Mouse (Mus musculus) liver, embryonic 13.5 days (tissue): ENCODE results near the gene Crim1. TPM values are rescaled to one million over a fixed set of nuclear protein-coding genes. Genes with fewer than 3 reads are reported as not detected.
A peak's percentile ranks its signal among the peaks of the same experiment; 100 is the strongest.

Experiments used
- ATAC-seq: fragments of 200-750 bp; cut with Nextera tagmentation; 2 replicates; pipeline ENCODE4 v1.8.0; 2017; ENCODE audit warnings: low read depth, mild to moderate bottlenecking, moderate number of reproducible peaks, moderate library complexity
- DNase-seq: peaks from one replicate; pipeline ENCODE4 v3.0.0; 2022
- H3K27ac ChIP-seq: fragments of 300-500 bp; sonication (generic); 2 replicates; pipeline ENCODE4 v1.5.1; 2015; ENCODE audit warnings: moderate library complexity, mild to moderate bottlenecking, inconsistent platforms
- H3K27me3 ChIP-seq: fragments of 300-500 bp; sonication (generic); 2 replicates; pipeline ENCODE4 v1.6.1; 2015; ENCODE audit warnings: mild to moderate bottlenecking, inconsistent platforms
- H3K36me3 ChIP-seq: fragments of 300-500 bp; sonication (generic); 2 replicates; pipeline ENCODE4 v1.6.1; 2015; ENCODE audit warnings: mild to moderate bottlenecking, inconsistent platforms
- H3K4me1 ChIP-seq: fragments of 300-500 bp; sonication (generic); replicated peaks from 2 replicates; pipeline ENCODE4 v1.6.1; 2015; ENCODE audit warnings: inconsistent platforms
- H3K4me2 ChIP-seq: fragments of 300-500 bp; sonication (generic); 2 replicates; pipeline ENCODE4 v1.6.1; 2015; ENCODE audit warnings: inconsistent platforms, mild to moderate bottlenecking, moderate library complexity
- H3K4me3 ChIP-seq: fragments of 300-500 bp; sonication (generic); replicated peaks from 2 replicates; pipeline ENCODE4 v1.5.1; 2015; ENCODE audit warnings: mild to moderate bottlenecking, inconsistent platforms
- H3K9ac ChIP-seq: fragments of 300-500 bp; sonication (generic); 2 replicates; pipeline ENCODE4 v1.6.1; 2015; ENCODE audit warnings: mild to moderate bottlenecking, inconsistent platforms
- H3K9me3 ChIP-seq: fragments of 300-500 bp; sonication (generic); replicated peaks from 2 replicates; pipeline ENCODE4 v1.6.1; 2016; ENCODE audit warnings: inconsistent platforms
- WGBS: fragments of 180-500 bp; shearing (Covaris S2); methylation state at CpG from one replicate; pipeline ENCODE4 v1.1.7; 2015; ENCODE audit not compliant: insufficient replicate concordance; 5-methylcytosine and 5-hydroxymethylcytosine counted together
- polyA plus RNA-seq: library from polyadenylated mRNA; unstranded; fragments of >200 nt; fragmentation: Nextera tagmentation; extraction: Ambion mirVana; gene quantifications from 2 replicates; pipeline ENCODE4 v1.2.1, GENCODE M21; 2015

Crim1 gene
- polyA plus RNA-seq, 1 experiment from 2014 or later: 0.56 TPM

DNA sequence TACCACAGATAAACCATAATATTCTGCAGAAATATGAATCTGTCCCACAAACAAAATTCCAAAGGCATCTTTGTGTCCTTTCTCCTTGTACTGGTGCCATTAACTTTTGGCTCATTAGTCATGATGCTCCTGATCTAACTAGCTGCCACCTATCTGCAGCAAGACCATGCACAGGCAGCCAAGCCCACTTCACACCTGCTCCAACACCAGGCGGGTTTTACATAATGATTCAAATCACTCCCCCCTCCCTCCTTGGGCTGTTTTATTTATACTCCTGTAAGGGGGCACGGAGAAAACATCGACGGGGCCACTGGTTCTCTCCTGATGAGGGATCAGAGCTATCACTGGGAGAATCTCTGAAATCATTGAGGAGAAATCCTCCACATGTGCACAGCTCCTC, 1.2 kb upstream of the Crim1 start:
- H3K9ac ChIP-seq: no peak overlapping the region
- no peak overlapping the region for H3K4me3 ChIP-seq

DNA sequence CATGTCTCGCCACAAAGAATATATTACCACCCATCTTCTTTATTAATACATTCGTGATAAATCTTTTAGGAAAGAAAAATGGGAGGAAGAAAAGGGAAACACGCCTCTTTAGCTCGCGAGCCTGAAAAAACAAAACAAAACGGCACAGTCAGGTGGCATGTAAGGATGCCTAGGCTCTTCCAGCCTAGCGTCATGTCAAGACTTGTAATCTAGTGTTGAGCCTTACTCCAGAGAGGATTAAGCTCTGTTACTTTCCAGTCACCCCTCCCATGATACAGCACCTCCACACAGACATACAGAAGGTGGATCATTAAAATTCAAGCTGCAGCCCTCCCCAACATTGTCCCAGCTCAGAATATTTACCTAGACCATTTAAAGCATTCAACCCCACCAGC, 820 bp upstream of the Crim1 start:
- Histone ChIP-seq H3K36me3 (no peaks in the 10 kb centered on the region), H3K9ac (no peak overlapping the region), H3K9me3 (no peaks in the 10 kb centered on the region), H3K4me1 (peaks cover 33% of the 10 kb centered on the region), H3K27ac (no peak overlapping the region), H3K4me2 (peak overlapping the region; percentile 97), H3K4me3 (peak overlapping the region; percentile 71), H3K27me3 (peaks cover 52% of the 10 kb centered on the region)
- DNase-seq (no peak), ATAC-seq (no peak)
- WGBS: 16% methylated on average over 7 of the region's 7 CpGs

More for the DNA sequence above, 1.2 kb upstream of the Crim1 start:
- peaks cover 48% of the 10 kb centered on the region for H3K27me3 ChIP-seq
- ATAC-seq: no peak
- no peaks in the 10 kb centered on the region for H3K9me3 ChIP-seq
- 20% methylated on average over 4 of the region's 4 CpGs for WGBS
- DNase-seq: no peak
- peaks cover 33% of the 10 kb centered on the region for H3K4me1 ChIP-seq
- H3K27ac ChIP-seq: no peak overlapping the region
- no peaks in the 10 kb centered on the region for H3K36me3 ChIP-seq
- peak overlapping the region; percentile 97; the same call in 1 of the 2 replicates for H3K4me2 ChIP-seq

DNA sequence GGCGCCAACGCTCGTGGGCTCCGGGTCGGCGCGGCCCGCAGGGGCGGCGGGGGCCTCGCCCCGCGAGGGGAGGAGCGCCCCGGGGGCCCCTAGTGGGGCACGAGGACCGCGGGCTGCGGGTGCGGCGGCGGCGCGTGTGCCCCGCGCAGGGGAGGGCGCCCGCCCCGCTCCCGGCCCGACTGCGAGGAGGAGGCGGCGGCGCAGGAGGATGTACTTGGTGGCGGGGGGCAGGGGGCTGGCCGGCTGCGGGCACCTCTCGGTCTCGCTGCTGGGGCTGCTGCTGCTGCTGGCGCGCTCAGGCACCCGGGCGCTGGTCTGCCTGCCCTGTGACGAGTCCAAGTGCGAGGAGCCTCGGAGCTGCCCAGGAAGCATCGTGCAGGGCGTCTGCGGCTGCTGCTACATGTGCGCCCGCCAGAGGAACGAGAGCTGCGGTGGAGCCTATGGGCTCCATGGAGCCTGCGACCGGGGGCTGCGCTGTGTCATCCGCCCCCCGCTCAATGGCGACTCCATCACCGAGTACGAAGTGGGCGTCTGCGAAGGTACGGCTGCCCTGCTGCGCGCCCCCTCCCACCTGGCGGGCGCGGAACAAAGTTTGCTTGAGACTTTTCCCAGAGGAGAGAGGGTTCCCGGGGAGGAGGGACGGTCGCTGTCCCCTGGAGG, 643 bp downstream of the Crim1 start:
- H3K4me3 ChIP-seq: peak overlapping the region; percentile 71
- peaks cover 37% of the 10 kb centered on the region for H3K4me1 ChIP-seq
- H3K4me2 ChIP-seq: peak overlapping the region; percentile 97
- peak overlapping the region; percentile 74 for H3K9ac ChIP-seq
- DNase-seq (peak; percentile 29), ATAC-seq (peak; percentile 58)
- WGBS: under 1% methylated on average over 52 of the region's 73 CpGs
- no peaks in the 10 kb centered on the region for H3K9me3 ChIP-seq
- peak overlapping the region; percentile 67 for H3K27ac ChIP-seq
- peaks cover 52% of the 10 kb centered on the region for H3K27me3 ChIP-seq
- H3K36me3 ChIP-seq: no peaks in the 10 kb centered on the region

DNA sequence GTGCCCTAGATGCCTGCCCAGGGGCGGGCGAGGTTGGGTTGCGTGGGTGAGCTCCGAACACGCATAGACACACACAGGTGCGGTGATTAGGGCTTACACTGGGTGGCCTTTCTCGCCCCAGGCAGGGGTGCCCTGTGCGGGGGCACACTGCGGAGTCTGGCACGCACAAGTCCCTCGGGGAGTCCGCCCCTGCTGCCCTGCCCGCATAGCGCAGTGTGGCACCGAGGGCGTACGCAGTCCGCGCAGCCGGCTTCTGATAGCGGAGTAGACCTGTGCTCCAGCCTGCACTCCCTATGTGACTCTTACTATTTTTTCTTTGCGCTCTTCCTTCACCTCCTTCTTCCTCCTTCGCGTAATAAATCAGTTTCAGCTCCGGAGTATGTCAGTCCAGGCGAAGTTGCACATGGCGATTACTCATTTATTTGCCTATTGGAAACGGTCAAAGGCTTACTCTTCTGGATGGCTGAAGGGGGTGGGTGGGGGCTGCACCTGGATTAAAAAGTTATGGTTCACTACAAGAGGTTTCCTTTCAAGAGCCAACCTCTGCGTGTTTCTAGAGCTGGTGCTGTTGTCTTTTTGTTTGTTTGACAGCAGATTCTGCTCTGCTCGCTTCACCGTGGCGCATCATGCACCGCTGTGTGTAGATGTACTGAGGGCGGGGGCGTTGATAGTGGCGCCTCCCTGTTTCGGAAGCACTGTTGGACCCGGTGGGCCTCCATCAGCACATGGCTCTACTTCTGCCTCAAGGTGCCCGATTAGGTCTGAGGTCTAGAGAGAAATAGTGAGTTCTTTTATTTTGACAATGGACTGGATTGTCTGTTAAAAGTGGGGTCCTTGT, 1.4 kb downstream of the Crim1 start:
- WGBS: under 1% methylated on average over 39 of the region's 39 CpGs
- H3K27me3 ChIP-seq: peaks cover 52% of the 10 kb centered on the region
- peak; percentile 34 for DNase-seq
- H3K27ac ChIP-seq: no peak overlapping the region
- H3K9ac ChIP-seq: peak overlapping the region; percentile 74
- H3K4me3 ChIP-seq: peak overlapping the region; percentile 71
- peaks cover 40% of the 10 kb centered on the region for H3K4me1 ChIP-seq
- H3K4me2 ChIP-seq: peak overlapping the region; percentile 97
- peak; percentile 61 for ATAC-seq
- no peaks in the 10 kb centered on the region for H3K36me3 ChIP-seq
- no peaks in the 10 kb centered on the region for H3K9me3 ChIP-seq

DNA sequence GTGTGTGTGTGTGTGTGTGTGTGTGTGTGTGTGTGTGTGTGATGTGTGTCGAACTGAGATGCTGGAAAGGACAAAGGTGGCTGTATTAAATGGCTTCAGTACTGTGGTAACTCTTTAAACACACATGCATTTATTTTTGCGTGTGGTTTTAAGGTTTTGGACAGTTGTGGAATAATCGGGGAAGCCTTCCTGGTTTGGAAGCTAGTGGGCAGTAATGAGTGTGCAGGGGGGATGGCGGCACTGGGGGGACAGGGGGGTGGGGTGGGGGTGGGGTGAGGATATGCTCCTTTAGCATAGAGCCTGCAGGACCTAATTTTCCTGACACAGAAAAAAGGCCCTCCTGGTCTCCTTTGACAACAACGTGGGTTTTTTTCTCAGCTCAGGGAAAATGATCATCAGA, 2.2 kb downstream of the Crim1 start:
- DNase-seq (no peak), ATAC-seq (no peak)
- Histone ChIP-seq H3K9me3 (no peaks in the 10 kb centered on the region), H3K36me3 (no peaks in the 10 kb centered on the region), H3K9ac (no peak overlapping the region; the same call in 1 of the 2 replicates), H3K4me3 (peak overlapping the region; percentile 71), H3K27ac (no peak overlapping the region), H3K4me2 (peak overlapping the region; percentile 97), H3K27me3 (peaks cover 52% of the 10 kb centered on the region), H3K4me1 (peaks cover 48% of the 10 kb centered on the region)
- WGBS: 15% methylated on average over 5 of the region's 5 CpGs

DNA sequence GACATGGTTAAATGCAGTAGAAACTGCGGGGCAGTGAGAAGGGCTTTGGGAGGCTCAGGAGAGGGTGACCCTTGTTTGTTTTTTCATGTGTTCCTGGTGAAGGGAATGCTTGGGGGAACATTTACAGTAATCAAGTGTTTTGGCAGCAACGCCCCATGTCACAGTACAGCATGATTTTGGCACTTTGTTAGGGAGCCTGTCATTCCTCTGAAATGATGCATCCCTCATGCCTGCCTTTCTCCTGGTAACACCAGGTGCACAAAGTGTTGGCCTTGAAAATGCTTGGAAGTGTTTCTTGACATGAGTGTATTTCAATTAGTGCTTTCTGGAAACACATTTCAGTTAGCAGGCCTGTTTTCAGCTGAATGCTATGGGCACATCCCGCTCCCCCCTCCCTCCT, 2.7 kb downstream of the Crim1 start:
- 59% methylated on average over 3 of the region's 3 CpGs for WGBS
- H3K27me3 ChIP-seq: peaks cover 47% of the 10 kb centered on the region
- DNase-seq (no peak), ATAC-seq (no peak)
- H3K36me3 ChIP-seq: no peaks in the 10 kb centered on the region
- no peak overlapping the region for H3K27ac ChIP-seq
- H3K4me3 ChIP-seq: no peak overlapping the region
- no peaks in the 10 kb centered on the region for H3K9me3 ChIP-seq
- no peak overlapping the region for H3K9ac ChIP-seq
- H3K4me2 ChIP-seq: peak overlapping the region; percentile 14; the same call in 1 of the 2 replicates
- peaks cover 52% of the 10 kb centered on the region for H3K4me1 ChIP-seq

DNA sequence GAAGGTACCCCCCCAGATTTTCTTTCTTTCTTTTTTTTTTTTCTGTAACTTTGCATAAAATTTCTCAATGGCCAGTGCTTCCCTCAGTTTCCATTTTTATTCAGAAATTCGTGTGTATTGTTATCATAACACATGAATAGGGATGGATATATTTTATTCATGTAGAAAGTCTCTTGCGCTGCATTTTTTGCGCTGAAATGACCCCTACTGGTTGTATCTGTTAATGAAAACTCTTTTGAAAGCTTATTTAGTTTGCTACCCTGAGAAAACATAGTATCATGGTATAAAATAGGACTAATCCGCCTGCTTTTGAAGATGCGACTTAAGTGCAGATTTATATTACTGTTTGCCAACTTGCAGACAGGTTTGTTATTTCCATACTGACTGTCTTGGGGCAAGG, 3.4 kb downstream of the Crim1 start:
- DNase-seq (no peak), ATAC-seq (no peak)
- H3K9ac ChIP-seq: no peak overlapping the region
- H3K36me3 ChIP-seq: no peaks in the 10 kb centered on the region
- H3K9me3 ChIP-seq: no peaks in the 10 kb centered on the region
- 49% methylated on average over 5 of the region's 5 CpGs for WGBS
- H3K4me2 ChIP-seq: no peak overlapping the region
- H3K4me3 ChIP-seq: no peak overlapping the region
- peaks cover 52% of the 10 kb centered on the region for H3K4me1 ChIP-seq
- no peak overlapping the region for H3K27ac ChIP-seq
- peaks cover 44% of the 10 kb centered on the region for H3K27me3 ChIP-seq

DNA sequence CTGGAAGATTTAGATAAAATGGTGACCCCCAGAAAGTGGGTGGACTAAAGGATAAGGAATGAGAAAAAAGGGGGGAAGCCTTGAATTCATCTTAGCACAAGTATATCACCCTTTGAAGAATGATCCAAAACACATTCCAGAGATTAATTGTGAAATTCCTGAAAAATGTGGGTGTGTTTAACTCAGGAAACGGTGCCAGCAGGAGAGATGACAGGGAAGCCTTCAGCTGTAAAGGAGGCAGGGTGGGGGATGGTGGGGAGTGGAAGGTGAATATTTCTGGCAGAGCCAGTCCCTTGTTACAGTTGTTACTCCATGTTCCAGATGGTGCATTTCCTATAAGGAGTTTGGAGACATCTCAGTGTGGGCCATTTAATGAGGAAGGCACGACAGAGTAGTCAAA, 6.4 kb downstream of the Crim1 start:
- H3K9ac ChIP-seq: no peak overlapping the region
- no peak overlapping the region for H3K4me3 ChIP-seq
- no peak overlapping the region for H3K27ac ChIP-seq
- ATAC-seq (no peak), DNase-seq (no peak)
- no peaks in the 10 kb centered on the region for H3K36me3 ChIP-seq
- H3K9me3 ChIP-seq: no peaks in the 10 kb centered on the region
- no peak overlapping the region for H3K4me2 ChIP-seq
- WGBS: 43% methylated on average over 2 of the region's 2 CpGs
- H3K4me1 ChIP-seq: peaks cover 33% of the 10 kb centered on the region
- peaks cover 17% of the 10 kb centered on the region for H3K27me3 ChIP-seq

DNA sequence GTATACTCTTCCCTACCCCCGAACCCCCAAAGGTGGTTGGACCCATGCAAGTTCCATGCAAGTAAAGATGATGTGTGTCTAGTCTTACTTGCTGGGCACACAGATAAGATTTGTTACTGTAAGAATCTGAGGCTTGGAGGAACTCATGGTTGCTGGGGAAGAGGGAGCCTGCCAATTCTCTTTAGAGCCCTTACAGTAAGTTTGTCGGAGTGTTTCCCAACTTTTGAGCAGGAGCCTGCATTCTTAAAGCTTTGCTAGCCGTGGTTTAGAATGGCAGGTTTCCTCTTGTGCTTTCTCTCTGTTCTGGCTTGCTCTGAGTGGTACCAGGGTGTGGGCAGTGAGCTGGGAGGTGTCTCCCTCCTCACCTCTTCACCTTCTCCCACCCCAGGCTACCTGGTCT, 7.2 kb downstream of the Crim1 start:
- H3K27ac ChIP-seq: no peak overlapping the region
- ATAC-seq (no peak), DNase-seq (no peak)
- H3K4me1 ChIP-seq: peaks cover 25% of the 10 kb centered on the region
- no peak overlapping the region for H3K4me2 ChIP-seq
- 0 out of 2 replicates have a peak, but pooled peaks cover 9% of the 10 kb centered on the region for H3K27me3 ChIP-seq
- H3K9ac ChIP-seq: no peak overlapping the region
- no peaks in the 10 kb centered on the region for H3K9me3 ChIP-seq
- 51% methylated on average over 3 of the region's 3 CpGs for WGBS
- no peak overlapping the region for H3K4me3 ChIP-seq
- no peaks in the 10 kb centered on the region for H3K36me3 ChIP-seq

DNA sequence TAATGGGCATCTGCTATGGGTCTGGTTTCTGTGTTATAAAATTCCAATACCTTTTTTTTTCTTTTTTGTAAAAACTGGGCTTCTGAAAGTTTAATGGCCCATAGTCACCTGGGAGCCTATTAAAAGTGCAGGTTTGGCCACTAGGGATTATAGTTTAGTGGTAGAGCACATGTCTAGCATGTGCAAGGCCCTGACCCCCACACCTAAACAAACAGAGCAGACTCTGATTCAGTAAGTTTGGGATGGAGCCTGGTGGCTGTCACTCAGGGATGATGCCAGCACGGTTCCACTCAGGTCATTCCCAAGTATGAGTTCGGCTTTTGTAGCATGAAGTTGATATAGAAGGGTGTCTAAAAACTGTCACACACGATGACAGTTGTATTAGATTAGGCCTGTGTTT, 8.8 kb downstream of the Crim1 start:
- Histone ChIP-seq H3K27me3 (0 out of 2 replicates have a peak, but pooled peaks cover 3% of the 10 kb centered on the region), H3K36me3 (no peaks in the 10 kb centered on the region), H3K4me1 (peaks cover 19% of the 10 kb centered on the region), H3K27ac (no peak overlapping the region), H3K9ac (no peak overlapping the region), H3K4me3 (no peak overlapping the region), H3K9me3 (no peaks in the 10 kb centered on the region), H3K4me2 (no peak overlapping the region)
- no peak for ATAC-seq
- DNase-seq: no peak
- WGBS: 64% methylated on average over 3 of the region's 3 CpGs

DNA sequence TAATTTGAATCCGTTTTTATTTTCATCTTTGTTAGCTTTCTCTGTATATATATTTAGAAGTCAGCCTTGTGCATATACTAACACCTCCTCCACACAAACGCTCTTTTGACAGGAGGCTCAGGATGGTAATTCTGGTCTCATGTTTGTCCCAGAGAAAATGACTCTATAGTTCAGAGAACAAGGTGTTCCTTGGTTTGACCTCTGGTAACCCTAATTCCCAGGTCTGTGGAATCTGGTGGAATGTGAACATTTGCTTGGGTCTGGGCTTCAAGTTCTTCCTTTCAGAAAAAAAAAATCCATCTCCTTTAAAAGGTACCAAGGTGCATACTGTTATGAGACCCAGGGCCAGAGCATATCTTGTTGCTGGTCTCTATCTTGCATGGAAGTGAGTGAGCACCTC, 9.6 kb downstream of the Crim1 start:
- WGBS: 68% methylated on average over 2 of the region's 2 CpGs

More for the DNA sequence above, 9.6 kb downstream of the Crim1 start:
- H3K27me3 ChIP-seq: no peaks in the 10 kb centered on the region
- H3K36me3 ChIP-seq: no peaks in the 10 kb centered on the region
- H3K9me3 ChIP-seq: no peaks in the 10 kb centered on the region
- H3K4me1 ChIP-seq: peaks cover 19% of the 10 kb centered on the region
- no peak for DNase-seq
- no peak overlapping the region for H3K27ac ChIP-seq
- ATAC-seq: no peak
- H3K4me3 ChIP-seq: no peak overlapping the region
- H3K4me2 ChIP-seq: no peak overlapping the region
- H3K9ac ChIP-seq: no peak overlapping the region
